Mouse (Mus musculus) hindbrain, embryonic 16.5 days (tissue): Measurements from ENCODE around the gene Krtap10-4. TPM values are rescaled to one million over a fixed set of nuclear protein-coding genes. Genes with fewer than 3 reads are reported as not detected.

ENCODE experiments used
- polyA plus RNA-seq: library from polyadenylated mRNA; unstranded; fragments of >200 nt; fragmentation: Nextera tagmentation; extraction: Ambion mirVana; gene quantifications from 2 replicates; pipeline ENCODE4 v1.2.1, GENCODE M21; 2015

Gene Krtap10-4
- polyA plus RNA-seq, 1 experiment from 2014 or later, result not detected

Other genes starting within 250 kb of the Krtap10-4 start
- gene Pttg1ip, start 245.4 kb downstream of the Krtap10-4 start, polyA plus RNA-seq, result 84.4 and 88.3 TPM in 2 replicates
- 303 and 334 TPM in 2 replicates for gene Sumo3, start 221.0 kb downstream of the Krtap10-4 start, polyA plus RNA-seq
- not detected in 2 replicates for gene Gm49325, start 220.9 kb downstream of the Krtap10-4 start, polyA plus RNA-seq
- gene Ube2g2, start 204.8 kb downstream of the Krtap10-4 start, polyA plus RNA-seq, result 85.0 and 91.0 TPM in 2 replicates
- 1.3 and 1.6 TPM in 2 replicates for gene Tspear, start 140.5 kb downstream of the Krtap10-4 start, polyA plus RNA-seq
- gene Gm19402, start 136.3 kb downstream of the Krtap10-4 start, polyA plus RNA-seq, result not detected in 2 replicates
- gene Gm9508, start 129.9 kb downstream of the Krtap10-4 start, polyA plus RNA-seq, result not detected in 2 replicates
- gene Gm10272, start 120.5 kb downstream of the Krtap10-4 start, polyA plus RNA-seq, result not detected in 2 replicates
- not detected in 2 replicates for gene Gm10024, start 115.6 kb downstream of the Krtap10-4 start, polyA plus RNA-seq
- gene Gm10142, start 111.3 kb downstream of the Krtap10-4 start, polyA plus RNA-seq, result not detected in 2 replicates
- not detected in 2 replicates for gene Krtap12-1, start 106.5 kb downstream of the Krtap10-4 start, polyA plus RNA-seq
- gene Gm10100, start 100.6 kb downstream of the Krtap10-4 start, polyA plus RNA-seq, result not detected in 2 replicates
- not detected in 2 replicates for gene Gm18596, start 84.5 kb downstream of the Krtap10-4 start, polyA plus RNA-seq
- not detected in 2 replicates for gene Gm9736, start 75.7 kb downstream of the Krtap10-4 start, polyA plus RNA-seq
- not detected in 2 replicates for gene Gm3233, start 67.4 kb downstream of the Krtap10-4 start, polyA plus RNA-seq
- gene Gm3238, start 55.8 kb downstream of the Krtap10-4 start, polyA plus RNA-seq, result not detected in 2 replicates
- gene Gm7138, start 50.2 kb downstream of the Krtap10-4 start, polyA plus RNA-seq, result not detected in 2 replicates
- not detected in 2 replicates for gene Gm3250, start 44.6 kb downstream of the Krtap10-4 start, polyA plus RNA-seq
- gene Gm7137, start 38.9 kb downstream of the Krtap10-4 start, polyA plus RNA-seq, result not detected in 2 replicates
- not detected in 2 replicates for gene Gm9639, start 32.0 kb downstream of the Krtap10-4 start, polyA plus RNA-seq
- gene Gm19668, start 28.0 kb downstream of the Krtap10-4 start, polyA plus RNA-seq, result not detected in 2 replicates
- not detected in 2 replicates for gene Gm9507, start 15.3 kb downstream of the Krtap10-4 start, polyA plus RNA-seq
- not detected in 2 replicates for gene Gm2696, start 12.4 kb downstream of the Krtap10-4 start, polyA plus RNA-seq
- gene Krtap10-10, start 8.9 kb upstream of the Krtap10-4 start, polyA plus RNA-seq, result not detected in 2 replicates
- gene Gm36176, start 19.7 kb upstream of the Krtap10-4 start, polyA plus RNA-seq, result not detected in 2 replicates
- not detected in 2 replicates for gene Gm10318, start 25.8 kb upstream of the Krtap10-4 start, polyA plus RNA-seq
- gene Gm3285, start 34.9 kb upstream of the Krtap10-4 start, polyA plus RNA-seq, result not detected in 2 replicates
- 23.7 and 25.7 TPM in 2 replicates for gene Lrrc3, start 75.4 kb upstream of the Krtap10-4 start, polyA plus RNA-seq
- gene Trpm2, start 143.5 kb upstream of the Krtap10-4 start, polyA plus RNA-seq, result 7.8 and 9.9 TPM in 2 replicates
- gene 1810043G02Rik, start 151.4 kb upstream of the Krtap10-4 start, polyA plus RNA-seq, result 53.9 and 56.7 TPM in 2 replicates
- gene Pfkl, start 183.0 kb upstream of the Krtap10-4 start, polyA plus RNA-seq, result 140 and 145 TPM in 2 replicates
- gene Dnmt3l, start 214.9 kb upstream of the Krtap10-4 start, polyA plus RNA-seq, result not detected in 2 replicates
- 0.06 TPM in 1 of 2 replicates, not detected in the other for gene Aire, start 216.5 kb upstream of the Krtap10-4 start, polyA plus RNA-seq
- 0.94 and 1.2 TPM in 2 replicates for gene Icosl, start 242.2 kb upstream of the Krtap10-4 start, polyA plus RNA-seq